Mouse (Mus musculus): ENCODE data around the gene Smyd2.

DNA sequence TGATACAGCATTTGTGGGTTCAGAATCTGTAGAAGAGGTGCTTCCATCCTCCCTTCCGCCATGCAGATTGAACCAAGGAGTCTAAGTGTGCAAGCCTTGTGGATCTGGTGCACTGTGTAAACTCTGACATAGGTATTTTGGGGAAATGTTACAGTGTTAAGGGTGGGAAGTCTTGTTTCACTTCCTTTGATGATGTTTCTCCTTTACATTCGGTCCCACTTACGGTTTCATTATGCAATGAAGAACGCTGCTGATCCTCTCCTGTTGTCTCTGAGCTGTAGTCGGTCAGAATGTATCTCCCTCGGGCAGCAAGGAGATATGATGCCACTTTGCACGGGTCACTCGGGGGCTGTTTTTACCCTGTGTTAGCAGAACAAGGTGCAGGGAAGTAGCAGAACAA lies 50.5 kb downstream of the Smyd2 start:
- no peak for TF ChIP-seq POLR2A (IDR thresholded peaks at IDR 0.05; ENCODE audit: insufficient read depth, low read depth, low read length)
- TF ChIP-seq EP300 (IDR thresholded peaks at IDR 0.05; ENCODE audit: insufficient read depth, low read depth, low read length) = no peak

Data from heart, adult 2 months (tissue).